Mouse (Mus musculus): Measurements from ENCODE around the gene Col16a1. TPM values are rescaled to one million over a fixed set of nuclear protein-coding genes. Genes with fewer than 3 reads are reported as not detected.

Gene Col16a1
- polyA plus RNA-seq (2015; fragmentation: Nextera tagmentation; extraction: Ambion mirVana), result 94.4 and 102 TPM in 2 replicates

GRCm38 (mm10) chr4:130047331-130048202, at the start of gene Col16a1:
Col16a1 (plus strand) TSS chr4:130047840.

GRCm38 (mm10) chr4:130102111-130102651, 54.5 kb downstream of the Col16a1 start, which contains the start of gene Pef1:
Pef1 (plus strand) TSS chr4:130102558.

GRCm38 (mm10) chr4:130139214-130139492, 91.5 kb downstream of the Col16a1 start, which contains the start of gene Hcrtr1:
Hcrtr1 (minus strand) TSS chr4:130139359.

Other genes starting within 250 kb of the Col16a1 start
- 290 and 382 TPM in 2 replicates for gene Ptp4a2, start 236.6 kb upstream of the Col16a1 start, polyA plus RNA-seq (2015; fragmentation: Nextera tagmentation; extraction: Ambion mirVana)
- gene Spocd1, start 118.6 kb upstream of the Col16a1 start, polyA plus RNA-seq (2015; fragmentation: Nextera tagmentation; extraction: Ambion mirVana), result 0.04 and 0.05 TPM in 2 replicates
- gene Adgrb2, start 63.0 kb upstream of the Col16a1 start, polyA plus RNA-seq (2015; fragmentation: Nextera tagmentation; extraction: Ambion mirVana), result 0.79 and 0.88 TPM in 2 replicates
- 56.3 and 63.0 TPM in 2 replicates for gene Pef1, start 54.7 kb downstream of the Col16a1 start, polyA plus RNA-seq (2015; fragmentation: Nextera tagmentation; extraction: Ambion mirVana)
- 2.3 TPM in 2 replicates for gene Hcrtr1, start 91.5 kb downstream of the Col16a1 start, polyA plus RNA-seq (2015; fragmentation: Nextera tagmentation; extraction: Ambion mirVana)
- gene Tinagl1, start 127.3 kb downstream of the Col16a1 start, polyA plus RNA-seq (2015; fragmentation: Nextera tagmentation; extraction: Ambion mirVana), result 962 and 1,015 TPM in 2 replicates
- not detected in 2 replicates for gene Gm853, start 174.6 kb downstream of the Col16a1 start, polyA plus RNA-seq (2015; fragmentation: Nextera tagmentation; extraction: Ambion mirVana)
- gene Serinc2, start 231.4 kb downstream of the Col16a1 start, polyA plus RNA-seq (2015; fragmentation: Nextera tagmentation; extraction: Ambion mirVana), result 43.7 and 50.2 TPM in 2 replicates